Mouse (Mus musculus) frontal cortex, adult (tissue): ENCODE data around the gene Nup35.

Source experiments
- ATAC-seq: cut with Nextera tagmentation; 2 replicates; pipeline ENCODE4 v1.9.2; 2017; ENCODE audit warnings: mild to moderate bottlenecking, moderate library complexity, mixed read lengths; ENCODE audit not compliant: low TSS enrichment

Gene Nup35

DNA sequence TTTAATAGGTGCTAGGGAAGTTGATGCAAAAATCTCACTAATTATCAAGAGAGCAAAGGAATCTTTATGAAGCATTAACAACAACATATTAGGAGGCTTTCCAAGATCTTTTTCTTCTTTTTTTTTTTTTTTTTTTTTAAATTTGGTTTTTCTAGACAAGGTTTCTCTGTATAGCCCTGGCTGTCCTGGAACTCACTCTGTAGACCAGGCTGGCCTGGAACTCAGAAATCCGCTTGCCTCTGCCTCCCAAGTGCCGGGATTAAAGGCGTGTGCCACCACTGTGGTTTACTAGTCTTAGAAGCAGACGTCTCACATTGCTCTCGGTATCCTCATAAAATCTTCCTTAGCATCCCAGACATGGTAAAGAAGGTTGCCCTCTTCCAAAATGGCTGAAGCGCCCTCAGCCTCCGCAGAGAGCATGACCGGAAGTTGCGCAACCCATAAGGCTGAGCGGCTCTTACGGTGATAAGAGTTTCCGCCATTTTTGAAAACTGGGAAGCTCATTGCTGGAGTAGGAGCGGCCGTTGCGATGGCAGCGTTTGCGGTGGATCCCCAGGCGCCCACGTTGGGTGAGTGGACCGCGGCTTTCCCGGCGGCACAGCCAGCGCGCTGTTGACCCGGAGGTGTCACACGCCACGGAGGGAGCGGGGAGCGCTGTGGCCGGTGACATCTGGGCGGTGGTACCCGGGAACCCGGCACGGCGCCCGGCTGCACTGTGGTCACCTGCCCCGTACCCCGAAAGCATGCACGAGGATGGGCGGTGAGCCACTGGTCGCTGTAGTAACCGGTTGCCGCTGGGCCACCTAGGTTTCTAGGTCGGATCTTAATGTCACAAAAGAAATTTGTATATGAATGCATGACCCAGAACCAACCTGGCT is 21.6 kb downstream of the Nup35 start:
- ATAC-seq, result peak; percentile 99

DNA sequence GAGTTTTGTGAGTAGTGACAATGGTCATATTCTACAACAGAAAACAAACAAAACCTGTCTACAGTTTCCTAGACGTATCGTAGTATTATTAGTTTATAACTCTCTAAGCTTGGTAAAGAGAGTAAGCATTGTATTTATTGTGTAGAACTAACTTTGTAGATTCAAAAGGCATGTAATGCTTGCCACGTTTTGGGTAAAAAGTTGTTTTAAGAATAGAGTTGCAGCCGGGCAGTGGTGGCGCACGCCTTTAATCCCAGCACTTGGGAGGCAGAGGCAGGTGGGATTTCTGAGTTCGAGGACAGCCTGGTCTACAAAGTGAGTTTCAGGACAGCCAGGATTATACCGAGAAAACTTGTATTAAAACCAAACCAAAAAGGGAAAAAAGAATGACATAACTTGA is 22.4 kb downstream of the Nup35 start:
- ATAC-seq, result no peak

DNA sequence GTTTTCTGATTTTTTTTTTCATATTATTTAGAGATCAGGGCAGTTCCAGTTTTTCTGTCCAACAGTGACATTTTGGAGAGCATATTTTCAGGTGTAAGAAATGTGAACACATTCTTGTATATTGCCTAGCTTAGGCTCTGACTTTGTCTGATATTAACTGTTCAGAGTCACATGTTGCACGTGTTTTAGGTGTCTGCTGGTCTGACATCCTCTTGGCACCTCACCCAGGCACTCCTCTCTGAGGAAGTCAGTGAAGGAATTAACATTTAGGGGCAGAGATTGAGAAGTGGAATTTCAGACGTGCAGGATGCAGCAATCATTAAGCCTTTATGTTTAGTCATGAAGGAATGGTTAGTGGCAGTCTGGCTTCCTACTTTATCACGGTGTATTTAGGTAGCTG is 22.8 kb downstream of the Nup35 start:
- ATAC-seq, result no peak

DNA sequence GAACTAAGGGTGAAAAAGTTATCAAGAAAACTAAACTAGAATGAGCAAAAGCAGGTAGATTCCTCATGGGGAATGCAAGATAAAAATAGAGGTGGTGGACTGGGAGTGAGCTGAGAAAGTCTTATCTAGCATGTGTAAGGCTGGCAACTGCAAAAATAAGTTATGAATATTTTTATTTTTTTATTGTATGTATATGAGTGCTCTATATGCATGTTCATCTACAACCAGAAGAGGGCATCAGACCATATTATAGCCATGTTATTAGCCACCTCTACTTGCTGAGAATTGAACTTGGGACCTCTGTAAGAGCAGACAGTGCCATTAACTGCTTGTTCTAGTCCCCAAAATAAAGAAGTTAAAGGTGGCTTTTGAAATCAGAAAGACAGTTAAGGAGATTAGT is 44.4 kb downstream of the Nup35 start:
- ATAC-seq, result no peak

DNA sequence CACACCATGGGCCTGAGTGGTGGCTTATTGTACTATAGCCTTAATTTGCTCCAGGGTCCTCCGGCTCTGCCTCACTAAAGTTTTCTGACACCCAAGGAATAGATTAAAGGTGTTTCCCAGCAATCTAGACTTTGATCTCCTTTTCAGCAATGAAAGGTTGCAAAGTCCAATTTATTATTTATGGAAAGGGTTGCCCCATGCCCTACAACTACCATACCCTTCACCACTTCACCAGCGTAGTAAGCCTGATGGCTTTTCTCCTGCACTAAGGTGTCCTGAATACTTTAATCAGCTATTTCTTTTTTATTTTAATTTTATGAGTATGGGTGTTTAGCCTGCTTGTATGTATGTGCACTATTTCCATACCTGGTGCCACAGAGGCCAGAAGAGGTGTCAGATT is 45.6 kb downstream of the Nup35 start:
- no peak for ATAC-seq

DNA sequence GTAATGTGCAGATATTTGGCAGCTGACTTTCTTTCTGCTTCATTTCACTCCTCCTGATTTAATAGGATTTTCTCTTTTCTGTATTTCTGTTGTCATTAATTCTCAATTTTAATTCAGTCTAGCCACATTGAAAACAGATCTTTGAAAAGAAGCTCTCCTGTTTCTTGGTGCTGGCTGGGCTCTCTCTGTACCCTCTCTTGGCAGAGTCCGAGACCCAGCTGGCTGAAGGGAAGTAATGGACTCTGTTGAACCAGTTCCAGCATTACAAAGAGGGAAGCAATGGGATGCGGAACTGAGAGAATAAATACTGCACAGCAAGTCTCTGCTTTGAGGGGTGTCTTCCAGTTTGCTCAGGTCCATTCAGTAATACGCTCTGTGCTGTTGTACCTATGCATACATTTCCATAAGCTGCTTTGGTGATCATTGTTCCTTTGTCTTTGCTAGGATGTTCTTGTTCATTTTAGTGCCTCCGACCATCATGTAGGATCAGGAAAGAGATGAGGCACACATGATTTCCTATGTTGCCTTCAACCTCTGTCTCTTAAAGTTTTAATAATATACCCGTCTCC is 50.4 kb downstream of the Nup35 start:
- peak; percentile 47; the same call in 1 of the 2 replicates for ATAC-seq

DNA sequence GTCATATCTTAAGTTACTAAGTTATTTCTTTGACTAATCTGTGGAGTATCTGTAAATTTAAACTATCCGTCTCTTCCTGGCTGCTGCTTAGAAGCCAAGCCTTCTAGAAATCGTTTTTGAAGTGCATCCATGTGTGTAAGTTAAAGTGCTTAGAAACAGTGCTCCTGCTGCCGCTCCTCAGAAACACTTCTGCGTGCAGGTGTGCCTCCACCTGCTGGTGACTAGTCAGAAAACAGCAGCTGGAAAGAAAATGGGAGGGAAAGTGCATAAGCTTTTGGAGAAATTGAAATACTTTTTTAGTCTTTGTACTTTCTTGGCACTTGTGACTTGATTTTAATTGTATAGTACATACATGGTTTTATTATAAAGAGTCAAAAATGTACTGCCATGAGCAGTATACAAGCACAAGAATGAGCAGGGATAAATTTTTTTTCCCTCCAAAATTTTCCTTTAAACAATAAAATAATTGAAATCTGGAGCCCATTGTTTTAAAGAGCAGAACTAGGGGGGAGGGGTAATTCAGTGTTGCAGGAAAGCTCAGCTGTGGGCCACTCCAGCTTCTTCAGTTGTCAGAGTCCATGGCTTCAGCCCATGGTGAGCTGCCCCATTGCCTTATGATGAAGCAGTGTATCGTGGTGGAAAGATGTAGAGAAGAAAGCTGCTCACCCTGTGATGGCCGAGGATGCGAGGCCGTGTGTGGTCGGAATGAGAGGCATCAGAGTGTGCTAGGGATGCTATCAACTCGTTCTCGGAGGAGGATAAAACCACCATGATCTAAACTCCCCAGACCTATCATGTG is 53.0 kb downstream of the Nup35 start:
- no peak for ATAC-seq

DNA sequence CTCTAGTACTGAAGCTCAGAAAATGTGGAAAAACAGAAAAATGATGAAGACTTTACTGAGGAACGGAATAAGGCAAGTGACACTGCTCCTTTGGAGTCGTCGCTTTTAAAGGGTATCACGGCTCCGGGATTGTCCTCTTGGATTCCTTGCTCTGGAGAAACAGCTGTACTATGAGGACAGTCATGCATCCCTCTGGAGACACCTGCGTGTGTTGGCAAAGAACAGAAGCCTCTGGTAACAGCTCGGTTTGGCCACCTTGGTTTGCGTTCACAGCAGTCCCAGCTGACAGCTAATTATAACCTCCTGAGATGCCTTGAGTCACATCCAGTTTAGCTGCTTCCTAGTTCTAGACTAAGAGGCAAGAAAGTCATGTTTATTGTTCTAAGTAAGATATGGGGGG is 61.8 kb downstream of the Nup35 start:
- ATAC-seq, result no peak

DNA sequence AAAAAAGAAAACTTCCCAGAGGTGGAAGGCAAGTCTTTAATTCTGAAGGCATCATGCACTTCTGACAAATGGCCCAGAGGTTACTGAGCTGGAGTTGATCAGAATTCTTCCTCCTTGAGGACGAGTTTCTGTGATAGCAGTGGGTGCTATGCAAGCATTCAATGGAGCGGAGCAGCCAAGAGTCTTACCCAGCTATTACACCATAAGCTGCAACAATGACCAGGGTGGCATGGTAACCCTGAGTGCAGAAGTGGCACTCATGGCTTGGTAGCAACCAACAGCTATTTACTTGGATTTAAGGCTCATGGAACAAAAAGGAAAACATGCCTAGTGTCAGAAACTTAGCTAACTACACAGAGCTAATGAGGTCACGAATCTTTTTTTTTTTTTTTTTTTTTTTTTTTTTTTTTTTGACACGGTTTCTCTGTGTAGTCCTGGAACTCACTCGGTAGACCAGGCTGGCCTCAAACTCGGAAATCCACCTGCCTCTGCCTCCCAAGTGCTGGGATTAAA is 66.7 kb downstream of the Nup35 start:
- ATAC-seq, result no peak

DNA sequence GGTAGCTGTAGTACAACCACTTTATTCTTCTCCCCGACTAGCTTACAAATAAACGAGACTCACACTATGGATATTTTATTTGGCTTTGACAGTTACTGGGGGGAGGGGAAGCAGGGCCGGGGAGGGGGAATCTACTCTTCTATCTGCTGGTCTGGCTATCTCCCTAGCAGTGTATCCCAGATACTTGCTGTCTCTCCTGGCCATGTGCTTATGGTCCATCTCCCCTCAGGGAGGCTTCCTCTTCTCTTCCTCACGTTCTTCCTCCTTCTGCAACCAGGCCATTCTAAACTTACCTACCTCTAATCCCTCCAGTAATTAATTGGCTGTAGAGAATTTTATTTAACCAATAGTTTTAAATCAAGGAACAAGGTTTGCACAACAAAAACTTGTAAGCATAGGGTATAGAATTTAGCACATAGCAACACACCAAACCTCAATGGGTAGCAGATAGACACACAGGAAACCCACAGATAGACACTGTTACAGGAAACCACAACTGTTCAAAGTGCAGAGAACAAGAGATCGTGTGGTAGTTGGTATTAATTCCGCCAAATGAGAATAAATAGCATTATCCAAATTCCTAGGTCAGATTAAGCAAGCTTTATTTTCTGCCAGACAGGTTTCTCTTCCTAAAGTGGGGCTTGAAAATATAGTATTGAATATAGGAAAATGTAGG is 67.5 kb downstream of the Nup35 start:
- ATAC-seq, result no peak

DNA sequence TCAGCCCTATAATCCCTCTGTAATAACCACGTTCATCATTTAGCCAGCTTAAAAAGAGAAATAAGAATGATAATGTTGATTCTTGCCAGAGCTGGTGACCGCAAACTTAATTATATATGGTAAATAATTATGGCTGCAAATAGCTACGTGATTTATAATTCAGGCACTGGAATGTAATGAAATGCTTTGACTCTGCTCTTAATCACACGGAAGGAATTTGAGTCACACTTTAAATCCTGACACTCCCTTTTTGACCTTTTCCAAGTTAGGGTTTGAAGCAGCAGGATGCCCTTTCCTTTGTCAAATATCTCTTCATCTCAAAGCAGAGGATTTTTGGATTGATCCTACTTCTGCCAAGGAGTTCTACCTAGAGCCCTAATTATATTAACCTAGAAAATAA is 71.2 kb downstream of the Nup35 start:
- no peak for ATAC-seq

DNA sequence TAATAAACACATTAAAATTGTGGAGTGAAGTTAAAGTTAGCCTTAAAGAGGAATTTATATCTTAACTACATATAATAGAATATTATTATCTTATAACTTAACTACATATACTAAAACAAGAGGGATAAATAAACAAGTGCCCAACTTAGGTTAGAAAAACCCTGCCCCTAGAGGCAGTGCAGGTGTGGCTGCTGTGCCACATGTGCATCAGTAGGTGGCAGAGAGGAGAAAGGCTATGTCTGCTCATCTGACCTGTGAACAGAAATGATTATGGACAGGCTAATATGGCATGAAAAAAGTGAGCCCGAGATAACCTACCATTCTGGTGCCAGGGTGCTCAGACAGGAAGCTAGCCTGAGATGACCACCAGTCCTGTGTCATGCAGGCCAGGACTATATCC is 90.4 kb downstream of the Nup35 start:
- ATAC-seq, result no peak
